Mouse (Mus musculus): ENCODE measurements at regions not wholly inside any gene's neighbourhood (a gene's known extent, or its start where the extent isn't known, plus 50 kb on each side); places are given as distances from the start of the nearest gene placed in this dataset.

DNA sequence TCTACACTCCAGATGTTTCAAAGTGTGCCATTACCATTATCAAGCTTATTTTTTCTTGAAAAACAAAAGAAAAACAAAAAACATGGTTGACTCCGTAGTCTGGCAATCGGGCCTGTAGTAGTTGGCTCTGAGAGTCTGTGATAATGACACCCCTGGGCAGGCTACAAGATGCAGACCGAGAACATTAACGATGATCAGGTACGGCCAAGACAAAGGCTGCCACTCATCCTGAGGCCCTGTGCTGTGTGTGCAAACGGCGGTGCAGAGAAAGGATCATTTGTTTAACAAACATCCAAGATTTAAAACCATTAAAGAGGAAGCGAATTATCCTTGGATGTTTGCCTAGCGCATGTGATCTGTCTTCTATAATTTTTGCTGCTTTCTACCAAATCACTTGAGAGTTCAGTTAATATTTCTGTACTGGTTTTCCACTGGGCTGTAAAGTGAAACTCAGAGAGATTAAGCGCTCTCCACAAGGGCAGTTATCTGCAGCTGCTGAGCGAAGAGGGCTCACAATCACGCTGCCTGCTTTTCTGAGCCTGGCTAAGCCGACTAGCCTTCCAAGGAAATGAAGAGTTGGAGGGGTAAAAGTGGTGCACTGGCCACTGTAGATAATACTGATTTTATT lies 257.0 kb downstream of the Adgrl2 start:
- 23% methylated on average over 13 of the region's 13 CpGs for WGBS
- no peak overlapping the region for H3K27ac ChIP-seq (ENCODE audit: low read depth, low read length)
- H3K4me3 ChIP-seq (ENCODE audit: low read depth, low read length): no peak overlapping the region
- no peak for TF ChIP-seq CTCF (IDR thresholded peaks at IDR 0.05; ENCODE audit: low read depth)
- H3K9me3 ChIP-seq (ENCODE audit: control insufficient read depth): no peaks in the 10 kb centered on the region
- no peaks in the 10 kb centered on the region for H3K36me3 ChIP-seq (ENCODE audit: control insufficient read depth, insufficient read depth)
- no peak for ATAC-seq
- H3K9ac ChIP-seq (ENCODE audit: low read depth, low read length): no peak overlapping the region
- peak overlapping the region; percentile 49 for H3K4me2 ChIP-seq (replicated peaks; ENCODE audit: low read depth)
- H3K27me3 ChIP-seq (replicated peaks; ENCODE audit: control insufficient read depth, insufficient read depth, low read length): no peaks in the 10 kb centered on the region
- H3K4me1 ChIP-seq (replicated peaks; ENCODE audit: control insufficient read depth, insufficient read depth, low read length): 0 out of 2 replicates have a peak, but pooled peaks cover 5% of the 10 kb centered on the region

DNA sequence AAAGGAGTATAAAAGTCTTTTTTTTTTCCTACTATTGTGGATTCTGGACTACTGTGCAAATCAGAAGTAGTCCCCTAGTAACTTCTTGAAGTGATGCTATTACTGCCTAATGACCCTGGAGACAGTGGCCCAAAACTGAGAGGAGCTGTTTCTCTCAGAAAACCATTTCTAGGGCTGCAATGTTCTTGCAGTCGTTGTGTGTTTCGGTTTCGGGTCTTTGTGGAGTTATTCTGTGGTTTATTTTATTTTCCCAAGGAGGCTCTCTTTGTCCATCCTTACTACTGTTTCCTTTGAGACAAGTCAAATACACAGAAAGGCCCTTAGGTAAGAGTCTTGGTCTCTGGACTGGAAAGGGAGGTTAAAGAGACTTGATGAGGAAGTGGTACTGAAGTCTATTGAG lies 258.9 kb downstream of the Adgrl2 start:
- 91% methylated on average over 3 of the region's 3 CpGs for WGBS
- no peak for ATAC-seq

DNA sequence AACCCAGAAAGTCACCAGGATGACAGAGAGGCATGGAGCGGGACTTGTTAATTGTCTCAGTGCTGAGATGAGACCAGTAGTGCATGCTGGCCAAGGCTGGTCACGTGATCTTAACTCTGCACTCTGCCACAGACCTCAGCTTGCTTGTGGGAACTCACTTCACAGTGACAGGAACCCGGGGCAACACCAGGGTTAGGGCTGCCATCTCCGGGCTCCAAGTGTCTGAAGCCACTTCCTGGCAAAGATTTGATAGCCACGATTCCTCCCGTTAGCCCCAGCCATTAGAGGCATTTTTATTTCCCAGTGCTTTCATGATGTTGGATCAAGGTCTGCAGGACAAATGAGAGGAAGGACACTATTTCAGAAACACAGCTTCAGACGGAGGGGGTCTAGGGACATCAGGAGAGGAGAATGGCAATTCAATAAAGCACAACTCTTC lies 261.1 kb downstream of the Adgrl2 start:
- Histone ChIP-seq H3K27me3 (replicated peaks; ENCODE audit: control insufficient read depth, insufficient read depth, low read length) (no peaks in the 10 kb centered on the region), H3K27ac (ENCODE audit: low read depth, low read length) (no peak overlapping the region), H3K36me3 (ENCODE audit: control insufficient read depth, insufficient read depth) (no peaks in the 10 kb centered on the region), H3K4me3 (ENCODE audit: low read depth, low read length) (no peak overlapping the region), H3K4me1 (replicated peaks; ENCODE audit: control insufficient read depth, insufficient read depth, low read length) (0 out of 2 replicates have a peak, but pooled peaks cover 5% of the 10 kb centered on the region), H3K9ac (ENCODE audit: low read depth, low read length) (no peak overlapping the region), H3K9me3 (ENCODE audit: control insufficient read depth) (no peaks in the 10 kb centered on the region), H3K4me2 (replicated peaks; ENCODE audit: low read depth) (no peak overlapping the region)
- TF ChIP-seq CTCF (IDR thresholded peaks at IDR 0.05; ENCODE audit: low read depth): no peak
- ATAC-seq: no peak
- WGBS: 61% methylated on average over 7 of the region's 7 CpGs

More for the DNA sequence above, 258.9 kb downstream of the Adgrl2 start:
- H3K9me3 ChIP-seq (ENCODE audit: control insufficient read depth): no peaks in the 10 kb centered on the region
- H3K9ac ChIP-seq (ENCODE audit: low read depth, low read length): no peak overlapping the region
- H3K27me3 ChIP-seq (replicated peaks; ENCODE audit: control insufficient read depth, insufficient read depth, low read length): no peaks in the 10 kb centered on the region
- no peak for TF ChIP-seq CTCF (IDR thresholded peaks at IDR 0.05; ENCODE audit: low read depth)
- 0 out of 2 replicates have a peak, but pooled peaks cover 5% of the 10 kb centered on the region for H3K4me1 ChIP-seq (replicated peaks; ENCODE audit: control insufficient read depth, insufficient read depth, low read length)
- no peaks in the 10 kb centered on the region for H3K36me3 ChIP-seq (ENCODE audit: control insufficient read depth, insufficient read depth)
- H3K27ac ChIP-seq (ENCODE audit: low read depth, low read length): no peak overlapping the region
- no peak overlapping the region for H3K4me3 ChIP-seq (ENCODE audit: low read depth, low read length)
- no peak overlapping the region for H3K4me2 ChIP-seq (replicated peaks; ENCODE audit: low read depth)

DNA sequence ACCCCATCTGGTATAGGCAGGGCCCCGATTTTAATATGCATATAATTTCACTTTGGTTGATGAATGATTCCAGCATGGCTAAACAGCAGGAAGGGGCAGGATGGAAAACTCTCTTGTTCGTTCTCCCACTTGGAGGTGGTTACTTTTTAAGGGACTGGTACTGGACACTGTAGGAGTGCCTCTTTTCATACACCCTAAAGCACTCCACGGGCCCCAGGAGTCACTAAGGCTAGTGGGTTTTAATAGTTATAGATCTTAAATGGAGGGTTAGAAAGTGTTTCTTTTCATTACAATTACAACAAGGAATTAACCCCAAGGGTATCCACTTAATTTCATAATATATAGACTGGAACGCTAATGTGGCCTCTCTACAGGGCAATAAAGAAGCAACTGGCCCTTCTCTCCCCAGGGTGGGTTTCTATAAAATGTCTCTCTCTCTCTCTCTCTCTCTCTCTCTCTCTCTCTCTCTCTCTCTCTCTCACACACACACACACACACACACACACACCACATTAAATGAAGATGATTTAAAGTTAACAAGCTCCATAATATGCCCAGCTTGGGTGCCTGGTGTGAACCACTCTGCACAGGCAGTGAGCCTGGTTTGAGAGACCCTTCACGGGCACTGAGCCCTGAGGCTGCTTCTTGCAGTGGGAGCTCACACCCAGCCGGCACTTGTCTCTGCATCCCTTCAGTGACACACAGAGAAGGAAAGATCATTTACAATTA lies 261.7 kb downstream of the Adgrl2 start:
- Histone ChIP-seq H3K9ac (ENCODE audit: low read depth, low read length) (no peak overlapping the region), H3K4me2 (replicated peaks; ENCODE audit: low read depth) (no peak overlapping the region), H3K4me3 (ENCODE audit: low read depth, low read length) (no peak overlapping the region), H3K9me3 (ENCODE audit: control insufficient read depth) (no peaks in the 10 kb centered on the region), H3K27ac (ENCODE audit: low read depth, low read length) (no peak overlapping the region), H3K27me3 (replicated peaks; ENCODE audit: control insufficient read depth, insufficient read depth, low read length) (no peaks in the 10 kb centered on the region), H3K36me3 (ENCODE audit: control insufficient read depth, insufficient read depth) (no peaks in the 10 kb centered on the region), H3K4me1 (replicated peaks; ENCODE audit: control insufficient read depth, insufficient read depth, low read length) (0 out of 2 replicates have a peak, but pooled peaks cover 2% of the 10 kb centered on the region)
- TF ChIP-seq CTCF (IDR thresholded peaks at IDR 0.05; ENCODE audit: low read depth): no peak
- 85% methylated on average over 6 of the region's 6 CpGs for WGBS
- no peak for ATAC-seq

DNA sequence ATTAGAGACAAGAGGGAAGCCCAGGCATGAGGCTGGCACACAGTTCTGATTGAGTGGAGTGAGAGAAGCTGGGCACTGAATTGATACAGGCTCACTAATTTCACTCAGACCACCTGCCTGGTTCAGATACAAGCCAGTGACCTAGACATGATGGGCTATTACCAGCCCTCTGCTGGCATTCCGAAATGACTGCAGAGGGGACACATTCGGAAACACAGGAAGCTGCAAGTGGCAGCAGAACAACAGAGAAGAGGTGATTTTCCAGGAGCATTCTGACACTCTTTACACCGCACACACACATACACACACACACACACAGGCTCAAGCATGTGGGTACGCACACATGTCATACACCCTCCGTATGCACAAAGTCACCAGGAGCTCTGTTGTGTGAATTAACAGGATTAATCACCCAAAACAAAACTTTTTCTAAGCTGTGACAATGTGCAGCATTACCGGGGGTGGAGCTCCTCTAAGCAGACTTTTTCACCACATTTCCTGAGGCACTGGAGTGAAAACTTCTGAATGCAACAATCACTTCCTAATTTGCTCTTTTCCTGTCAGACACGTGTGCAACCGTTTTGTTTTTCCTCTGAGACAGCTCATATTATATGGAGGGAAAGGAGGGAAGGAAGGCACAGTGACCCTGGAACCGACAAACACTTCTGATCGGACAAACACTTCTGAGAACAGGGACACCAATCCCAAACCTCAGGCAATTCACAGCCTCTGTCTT lies 263.6 kb downstream of the Adgrl2 start:
- WGBS: 60% methylated on average over 10 of the region's 10 CpGs
- 0 out of 2 replicates have a peak, but pooled peaks have one; percentile 14 for TF ChIP-seq CTCF (IDR thresholded peaks at IDR 0.05; ENCODE audit: low read depth)
- no peaks in the 10 kb centered on the region for H3K9me3 ChIP-seq (ENCODE audit: control insufficient read depth)
- H3K9ac ChIP-seq (ENCODE audit: low read depth, low read length): no peak overlapping the region
- no peak overlapping the region for H3K4me2 ChIP-seq (replicated peaks; ENCODE audit: low read depth)
- no peak overlapping the region for H3K27ac ChIP-seq (ENCODE audit: low read depth, low read length)
- H3K27me3 ChIP-seq (replicated peaks; ENCODE audit: control insufficient read depth, insufficient read depth, low read length): no peaks in the 10 kb centered on the region
- no peak overlapping the region for H3K4me3 ChIP-seq (ENCODE audit: low read depth, low read length)
- no peaks in the 10 kb centered on the region for H3K36me3 ChIP-seq (ENCODE audit: control insufficient read depth, insufficient read depth)
- no peak for ATAC-seq
- no peaks in the 10 kb centered on the region for H3K4me1 ChIP-seq (replicated peaks; ENCODE audit: control insufficient read depth, insufficient read depth, low read length)

DNA sequence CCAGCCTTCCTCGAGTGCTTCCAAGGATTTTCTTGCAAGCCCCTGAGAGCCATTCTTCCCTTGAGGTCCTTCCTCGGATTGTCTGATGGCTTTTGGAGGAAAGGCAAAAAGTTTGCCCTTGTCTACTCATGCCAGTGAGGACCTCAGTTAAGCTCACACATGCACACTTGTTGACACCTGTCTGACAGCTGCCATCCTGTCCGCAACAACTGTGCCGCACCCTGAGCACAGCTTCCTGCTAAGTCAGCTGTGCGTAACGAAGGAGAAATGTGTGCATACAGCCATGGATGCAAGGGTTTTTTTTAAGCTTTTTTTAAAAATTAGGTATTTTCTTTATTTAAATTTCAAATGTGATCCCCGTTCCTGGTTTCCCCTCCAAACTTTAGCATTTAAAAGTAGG lies 293.8 kb downstream of the Adgrl2 start:
- H3K4me2 ChIP-seq (replicated peaks; ENCODE audit: low read depth): no peak overlapping the region
- TF ChIP-seq CTCF (IDR thresholded peaks at IDR 0.05; ENCODE audit: low read depth): no peak
- H3K27ac ChIP-seq (ENCODE audit: low read depth, low read length): no peak overlapping the region
- H3K9me3 ChIP-seq (ENCODE audit: control insufficient read depth): no peaks in the 10 kb centered on the region
- ATAC-seq: no peak
- no peak overlapping the region for H3K9ac ChIP-seq (ENCODE audit: low read depth, low read length)
- H3K4me3 ChIP-seq (ENCODE audit: low read depth, low read length): no peak overlapping the region
- no peaks in the 10 kb centered on the region for H3K36me3 ChIP-seq (ENCODE audit: control insufficient read depth, insufficient read depth)
- H3K4me1 ChIP-seq (replicated peaks; ENCODE audit: control insufficient read depth, insufficient read depth, low read length): no peaks in the 10 kb centered on the region
- H3K27me3 ChIP-seq (replicated peaks; ENCODE audit: control insufficient read depth, insufficient read depth, low read length): no peaks in the 10 kb centered on the region
- 83% methylated on average over 7 of the region's 7 CpGs for WGBS
